Mouse (Mus musculus) neural tube, embryonic 11.5 days (tissue): ENCODE results near the gene Keap1. TPM values are rescaled to one million over a fixed set of nuclear protein-coding genes. Genes with fewer than 3 reads are reported as not detected.

ENCODE experiments used
- polyA plus RNA-seq: library from polyadenylated mRNA; unstranded; fragments of >200 nt; fragmentation: Nextera tagmentation; extraction: Ambion mirVana; gene quantifications from 2 replicates; pipeline ENCODE4 v1.2.1, GENCODE M21; 2014

Keap1 gene
- polyA plus RNA-seq, 1 experiment from 2014 or later = 32.3 TPM

Other genes with a start within 250 kb of the Keap1 start
- 131 and 135 TPM in 2 replicates for gene Mrpl4, start 236.6 kb downstream of the Keap1 start, polyA plus RNA-seq
- 5.6 TPM in 2 replicates for gene Icam1, start 223.4 kb downstream of the Keap1 start, polyA plus RNA-seq
- gene Icam4, start 210.0 kb downstream of the Keap1 start, polyA plus RNA-seq = 4.2 and 5.8 TPM in 2 replicates
- 0.11 TPM in 1 of 2 replicates, not detected in the other for gene Icam5, start 207.3 kb downstream of the Keap1 start, polyA plus RNA-seq
- gene Zglp1, start 172.3 kb downstream of the Keap1 start, polyA plus RNA-seq = 1.2 and 1.9 TPM in 2 replicates
- 0.82 and 0.97 TPM in 2 replicates for gene Gm49373, start 166.3 kb downstream of the Keap1 start, polyA plus RNA-seq
- 52.0 and 55.5 TPM in 2 replicates for gene Fdx1l, start 165.7 kb downstream of the Keap1 start, polyA plus RNA-seq
- gene Gm38431, start 147.4 kb downstream of the Keap1 start, polyA plus RNA-seq = 2.7 and 2.8 TPM in 2 replicates
- 88.4 and 90.7 TPM in 2 replicates for gene Raver1, start 147.4 kb downstream of the Keap1 start, polyA plus RNA-seq
- gene Tyk2, start 108.1 kb downstream of the Keap1 start, polyA plus RNA-seq = 8.6 and 9.2 TPM in 2 replicates
- 319 and 341 TPM in 2 replicates for gene Cdc37, start 89.4 kb downstream of the Keap1 start, polyA plus RNA-seq
- 5.4 and 7.5 TPM in 2 replicates for gene Pde4a, start 73.6 kb downstream of the Keap1 start, polyA plus RNA-seq
- gene S1pr5, start 9.1 kb upstream of the Keap1 start, polyA plus RNA-seq = 0.73 and 1.7 TPM in 2 replicates
- 47.2 and 55.1 TPM in 2 replicates for gene Atg4d, start 25.9 kb upstream of the Keap1 start, polyA plus RNA-seq
- 15.0 and 15.5 TPM in 2 replicates for gene Kri1, start 48.6 kb upstream of the Keap1 start, polyA plus RNA-seq
- gene Cdkn2d, start 52.0 kb upstream of the Keap1 start, polyA plus RNA-seq = 79.4 and 87.1 TPM in 2 replicates
- 2.0 and 2.7 TPM in 2 replicates for gene Ap1m2, start 73.0 kb upstream of the Keap1 start, polyA plus RNA-seq
- 79.1 and 81.5 TPM in 2 replicates for gene Slc44a2, start 81.3 kb upstream of the Keap1 start, polyA plus RNA-seq
- gene Ilf3, start 128.5 kb upstream of the Keap1 start, polyA plus RNA-seq = 270 and 288 TPM in 2 replicates
- gene Qtrt1, start 172.5 kb upstream of the Keap1 start, polyA plus RNA-seq = 47.8 and 51.8 TPM in 2 replicates
- gene Dnm2, start 185.5 kb upstream of the Keap1 start, polyA plus RNA-seq = 66.3 and 69.7 TPM in 2 replicates